Mouse (Mus musculus): ENCODE data around the gene Sqstm1. TPM values are rescaled to one million over a fixed set of nuclear protein-coding genes. Genes with fewer than 3 reads are reported as not detected.

The Sqstm1 gene
- total and polyA plus RNA-seq, 3 experiments = 187 to 223 TPM; not detected in 1

- no peak for TF ChIP-seq USF2 (IDR thresholded peaks at IDR 0.05; ENCODE audit: borderline replicate concordance in 1 of 2, insufficient read depth in 1 of 2, low read depth in 1 of 2, low read length in 2 of 2)
- TF ChIP-seq UBTF (IDR thresholded peaks at IDR 0.05; ENCODE audit: borderline replicate concordance, insufficient read depth, low read depth, low read length) = no peak
- peak; percentile 74; the same call in 1 of the 2 replicates for TF ChIP-seq JUND (IDR thresholded peaks at IDR 0.05; ENCODE audit: low read depth, low read length)
- TF ChIP-seq MXI1 (IDR thresholded peaks at IDR 0.05; ENCODE audit: low read depth, low read length) = no peak
- no peak for TF ChIP-seq CTCF (IDR thresholded peaks at IDR 0.05 in 2 of 3, conservative IDR thresholded peaks at IDR 0.05 in 1 of 3; ENCODE audit: control insufficient read depth in 1 of 3, insufficient read depth in 1 of 3, low read depth in 2 of 3, low read length in 3 of 3, poor library complexity in 1 of 3, severe bottlenecking in 1 of 3)
- TF ChIP-seq POLR2AphosphoS2 (IDR thresholded peaks at IDR 0.05; ENCODE audit: low read length) = no peak
- TF ChIP-seq ZKSCAN1 (IDR thresholded peaks at IDR 0.05; ENCODE audit: low read depth, low read length) = peak; percentile 77
- Histone ChIP-seq H3K9ac (ENCODE audit: control insufficient read depth, low read depth, low read length, poor library complexity, severe bottlenecking) (peak overlapping the region; percentile 89), H3K36me3 (ENCODE audit: control insufficient read depth in 1 of 2, insufficient read depth in 2 of 2, low read length in 2 of 2) (peaks cover 5 to 21% of the 10 kb centered on the region in 2 experiments), H3K4me1 (ENCODE audit: control insufficient read depth in 1 of 2, insufficient read depth in 2 of 2, low read length in 2 of 2) (peaks cover 12 to 33% of the 10 kb centered on the region in 2 experiments), H3K9me3 (replicated peaks; ENCODE audit: insufficient read depth, low read length) (no peaks in the 10 kb centered on the region), H3K27me3 (ENCODE audit: control insufficient read depth in 1 of 2, insufficient read depth in 2 of 2, low read length in 2 of 2) (no peaks in the 10 kb centered on the region), H3K4me3 (ENCODE audit: control insufficient read depth in 1 of 2, insufficient read depth in 1 of 2, low read depth in 2 of 2, low read length in 2 of 2) (peak overlapping the region; percentile 71 to 94), H3K79me2 (ENCODE audit: control insufficient read depth, insufficient read depth, low read length, poor library complexity) (peaks cover 31% of the 10 kb centered on the region), H3K27ac (ENCODE audit: control insufficient read depth, low read depth, low read length) (peak overlapping the region; percentile 71)
- DNase-seq (ENCODE audit: low read depth, low spot score) = no peak
Observed at GRCm38 (mm10) chr11:50211322-50212059, 864 bp upstream of the Sqstm1 start.

GRCm38 (mm10) chr11:50210101-50210504 lies 524 bp downstream of the Sqstm1 start:
- peak overlapping the region; percentile 89 for H3K9ac ChIP-seq (ENCODE audit: control insufficient read depth, low read depth, low read length, poor library complexity, severe bottlenecking)
- H3K27ac ChIP-seq (ENCODE audit: control insufficient read depth, low read depth, low read length) = peak overlapping the region; percentile 50
- peaks cover 12 to 24% of the 10 kb centered on the region in 2 experiments for H3K36me3 ChIP-seq (ENCODE audit: control insufficient read depth in 1 of 2, insufficient read depth in 2 of 2, low read length in 2 of 2)
- peaks cover 12 to 33% of the 10 kb centered on the region in 2 experiments for H3K4me1 ChIP-seq (ENCODE audit: control insufficient read depth in 1 of 2, insufficient read depth in 2 of 2, low read length in 2 of 2)
- H3K9me3 ChIP-seq (replicated peaks; ENCODE audit: insufficient read depth, low read length) = no peaks in the 10 kb centered on the region
- peak; percentile 98 for DNase-seq (ENCODE audit: low read depth, low spot score)
- peaks cover 31% of the 10 kb centered on the region for H3K79me2 ChIP-seq (ENCODE audit: control insufficient read depth, insufficient read depth, low read length, poor library complexity)
- H3K27me3 ChIP-seq (ENCODE audit: control insufficient read depth in 1 of 2, insufficient read depth in 2 of 2, low read length in 2 of 2) = no peaks in the 10 kb centered on the region
- peak overlapping the region; percentile 71 to 94 for H3K4me3 ChIP-seq (ENCODE audit: control insufficient read depth in 1 of 2, insufficient read depth in 1 of 2, low read depth in 2 of 2, low read length in 2 of 2)
- TF ChIP-seq ZMIZ1 (IDR thresholded peaks at IDR 0.05; ENCODE audit: low read depth, low read length) (0 out of 2 replicates have a peak, but pooled peaks have one; percentile 27), MXI1 (IDR thresholded peaks at IDR 0.05; ENCODE audit: low read depth, low read length) (no peak; the same call in none of the 2 replicates), CHD1 (IDR thresholded peaks at IDR 0.05; ENCODE audit: low read depth, low read length) (0 out of 2 replicates have a peak, but pooled peaks have one; percentile 47), USF2 (IDR thresholded peaks at IDR 0.05; ENCODE audit: borderline replicate concordance in 1 of 2, insufficient read depth in 1 of 2, low read depth in 1 of 2, low read length in 2 of 2) (no peak), GATA1 (IDR thresholded peaks at IDR 0.05; ENCODE audit: low read depth, low read length) (no peak), CTCF (IDR thresholded peaks at IDR 0.05 in 2 of 3, conservative IDR thresholded peaks at IDR 0.05 in 1 of 3; ENCODE audit: control insufficient read depth in 1 of 3, insufficient read depth in 1 of 3, low read depth in 2 of 3, low read length in 3 of 3, poor library complexity in 1 of 3, severe bottlenecking in 1 of 3) (no peak), HCFC1 (IDR thresholded peaks at IDR 0.05; ENCODE audit: low read depth, low read length) (peak; percentile 78), KAT2A (conservative IDR thresholded peaks at IDR 0.05; ENCODE audit: low read depth, low read length) (no peak; the same call in 1 of the 2 replicates), POLR2AphosphoS2 (IDR thresholded peaks at IDR 0.05; ENCODE audit: low read length) (no peak), ELF1 (IDR thresholded peaks at IDR 0.05; ENCODE audit: low read depth, low read length) (peak; percentile 95), GABPA (IDR thresholded peaks at IDR 0.05; ENCODE audit: low read depth, low read length) (no peak), RCOR1 (IDR thresholded peaks at IDR 0.05; ENCODE audit: low read depth, low read length) (no peak), POLR2AphosphoS5 (IDR thresholded peaks at IDR 0.05; ENCODE audit: borderline replicate concordance, low read depth, low read length) (no peak), UBTF (IDR thresholded peaks at IDR 0.05; ENCODE audit: borderline replicate concordance, insufficient read depth, low read depth, low read length) (peak; percentile 75; the same call in 1 of the 2 replicates), MYB (IDR thresholded peaks at IDR 0.05; ENCODE audit: low read depth, low read length) (0 out of 2 replicates have a peak, but pooled peaks have one; percentile 17), ZNF384 (IDR thresholded peaks at IDR 0.05; ENCODE audit: low read depth, low read length) (no peak), EP300 (IDR thresholded peaks at IDR 0.05; ENCODE audit: low read depth in 1 of 2, low read length in 2 of 2) (peak in 1 of 2 experiments; percentile 31; a peak in 1 of 4 replicates), TBP (IDR thresholded peaks at IDR 0.05; ENCODE audit: low read depth, low read length) (no peak), USF1 (IDR thresholded peaks at IDR 0.05; ENCODE audit: low read depth, low read length) (no peak), SMC3 (IDR thresholded peaks at IDR 0.05; ENCODE audit: low read depth, low read length) (no peak), ETS1 (IDR thresholded peaks at IDR 0.05; ENCODE audit: low read depth, low read length) (peak; percentile 70), BHLHE40 (IDR thresholded peaks at IDR 0.05; ENCODE audit: borderline replicate concordance, low read depth, low read length) (no peak), ZKSCAN1 (IDR thresholded peaks at IDR 0.05; ENCODE audit: low read depth, low read length) (no peak), MAX (IDR thresholded peaks at IDR 0.05; ENCODE audit: low read length) (peak; percentile 80), NELFE (IDR thresholded peaks at IDR 0.05; ENCODE audit: low read depth, low read length) (no peak), POLR2A (IDR thresholded peaks at IDR 0.05; ENCODE audit: control insufficient read depth in 1 of 2, insufficient read depth in 1 of 2, low read depth in 1 of 2, low read length in 2 of 2, poor library complexity in 1 of 2) (no peak), SIN3A (IDR thresholded peaks at IDR 0.05; ENCODE audit: low read length) (peak; percentile 98)

Data from MEL (cell line).